Mouse (Mus musculus): ENCODE data around the gene Fam173b. TPM values are rescaled to one million over a fixed set of nuclear protein-coding genes. Genes with fewer than 3 reads are reported as not detected.

The Fam173b gene
- total RNA-seq, 2 experiments from 2014 or later = 13.9 to 17.7 TPM

- Histone ChIP-seq H3K27ac (no peak overlapping the region), H3K4me3 (no peak overlapping the region)
- no peak for DNase-seq
- intact Hi-C loops (cut with DNase I) = loop anchor here (10.0 kb wide), 1 partner anchor 628 kb away; the partner anchor contains the start of gene Sema5a
- TF ChIP-seq CTCF (IDR thresholded peaks at IDR 0.05) = no peak
Observed at GRCm38 (mm10) chr15:31617261-31617660, 15.6 kb downstream of the Fam173b start.

GRCm38 (mm10) chr15:31619521-31619920 lies 17.9 kb downstream of the Fam173b start:
- H3K27ac ChIP-seq = no peak overlapping the region
- no peak for TF ChIP-seq CTCF (IDR thresholded peaks at IDR 0.05)
- DNase-seq = no peak
- H3K4me3 ChIP-seq = no peak overlapping the region
- intact Hi-C loops (cut with DNase I) = loop anchor here (10.0 kb wide), 1 partner anchor 625 kb away; the partner anchor contains the start of gene Sema5a

- no peak overlapping the region for H3K27ac ChIP-seq
- no peak for DNase-seq
- intact Hi-C loops (cut with DNase I) = no loop called here
- H3K4me3 ChIP-seq = no peak overlapping the region
- no peak for TF ChIP-seq CTCF (IDR thresholded peaks at IDR 0.05)
Observed at GRCm38 (mm10) chr15:31627277-31628154, 25.9 kb downstream of the Fam173b start.

GRCm38 (mm10) chr15:31628180-31628579 lies 26.5 kb downstream of the Fam173b start:
- intact Hi-C loops (cut with DNase I) = no loop called here
- no peak for TF ChIP-seq CTCF (IDR thresholded peaks at IDR 0.05)
- no peak for DNase-seq
- Histone ChIP-seq H3K27ac (no peak overlapping the region), H3K4me3 (no peak overlapping the region)

GRCm38 (mm10) chr15:31629556-31629955 lies 27.9 kb downstream of the Fam173b start:
- Histone ChIP-seq H3K4me3 (no peak overlapping the region), H3K27ac (no peak overlapping the region)
- intact Hi-C loops (cut with DNase I) = no loop called here
- DNase-seq = no peak
- no peak for TF ChIP-seq CTCF (IDR thresholded peaks at IDR 0.05)

- intact Hi-C loops (cut with DNase I) = no loop called here
- TF ChIP-seq CTCF (IDR thresholded peaks at IDR 0.05) = no peak
- Histone ChIP-seq H3K27ac (no peak overlapping the region), H3K4me3 (no peak overlapping the region)
- no peak for DNase-seq
Observed at GRCm38 (mm10) chr15:31631396-31631858, 29.8 kb downstream of the Fam173b start.

- DNase-seq = no peak
- intact Hi-C loops (cut with DNase I) = no loop called here
- Histone ChIP-seq H3K4me3 (no peak overlapping the region), H3K27ac (no peak overlapping the region)
- TF ChIP-seq CTCF (IDR thresholded peaks at IDR 0.05) = no peak
Observed at GRCm38 (mm10) chr15:31632478-31632877, 30.8 kb downstream of the Fam173b start.

GRCm38 (mm10) chr15:31634582-31634981 lies 32.9 kb downstream of the Fam173b start:
- no peak for TF ChIP-seq CTCF (IDR thresholded peaks at IDR 0.05)

GRCm38 (mm10) chr15:31636091-31636595 lies 34.5 kb downstream of the Fam173b start:
- intact Hi-C loops (cut with DNase I) = no loop called here
- TF ChIP-seq CTCF (IDR thresholded peaks at IDR 0.05) = no peak
- Histone ChIP-seq H3K27ac (no peak overlapping the region), H3K4me3 (no peak overlapping the region)
- no peak for DNase-seq

More at GRCm38 (mm10) chr15:31634582-31634981, 32.9 kb downstream of the Fam173b start:
- H3K27ac ChIP-seq = no peak overlapping the region
- intact Hi-C loops (cut with DNase I) = no loop called here
- H3K4me3 ChIP-seq = no peak overlapping the region
- DNase-seq = no peak

- Histone ChIP-seq H3K4me3 (no peak overlapping the region), H3K27ac (no peak overlapping the region)
- TF ChIP-seq CTCF (IDR thresholded peaks at IDR 0.05) = no peak
- intact Hi-C loops (cut with DNase I) = no loop called here
- DNase-seq = no peak
Observed at GRCm38 (mm10) chr15:31647225-31647624, 45.6 kb downstream of the Fam173b start.

- TF ChIP-seq CTCF (IDR thresholded peaks at IDR 0.05) = no peak
- DNase-seq = no peak
- Histone ChIP-seq H3K4me3 (no peak overlapping the region), H3K27ac (no peak overlapping the region)
- intact Hi-C loops (cut with DNase I) = no loop called here
Observed at GRCm38 (mm10) chr15:31647851-31648569, 46.4 kb downstream of the Fam173b start.

GRCm38 (mm10) chr15:31649691-31650090 lies 48.0 kb downstream of the Fam173b start:
- intact Hi-C loops (cut with DNase I) = no loop called here
- no peak for DNase-seq
- TF ChIP-seq CTCF (IDR thresholded peaks at IDR 0.05) = no peak
- Histone ChIP-seq H3K4me3 (no peak overlapping the region), H3K27ac (no peak overlapping the region)

- DNase-seq = no peak
- intact Hi-C loops (cut with DNase I) = no loop called here
- no peak overlapping the region for H3K27ac ChIP-seq
- TF ChIP-seq CTCF (IDR thresholded peaks at IDR 0.05) = no peak
- no peak overlapping the region for H3K4me3 ChIP-seq
Observed at GRCm38 (mm10) chr15:31650821-31651220, 49.2 kb downstream of the Fam173b start.

Measured in gastrocnemius, adult 2 months (tissue).